Mouse (Mus musculus) spleen, postnatal 0 days (tissue): ENCODE measurements around the gene Pih1d3. TPM values are rescaled to one million over a fixed set of nuclear protein-coding genes. Genes with fewer than 3 reads are reported as not detected.

Source experiments
- polyA plus RNA-seq: library from polyadenylated mRNA; unstranded; fragments of >200 nt; fragmentation: Nextera tagmentation; extraction: Ambion mirVana; gene quantifications from 2 replicates; pipeline ENCODE4 v1.2.1, GENCODE M21; 2015

Pih1d3 gene
- not detected in 2 replicates for polyA plus RNA-seq

GRCm38 (mm10) chr1:31222564-31222963 lies at the start of gene Pih1d3, which contains the start of gene 4931428L18Rik:
TSS of gene Pih1d3 (plus strand) at chr1:31222838.
TSS of gene 4931428L18Rik (minus strand) at chr1:31222684.

GRCm38 (mm10) chr1:31176101-31176500 lies 46.5 kb upstream of the Pih1d3 start, which contains the start of gene Lgsn:
TSS of gene Lgsn (plus strand) at chr1:31176401.

Other genes with a start within 250 kb of the Pih1d3 start
- not detected in 2 replicates for gene AC153137.1, start 244.9 kb upstream of the Pih1d3 start, polyA plus RNA-seq
- not detected in 2 replicates for gene Lgsn, start 46.4 kb upstream of the Pih1d3 start, polyA plus RNA-seq
- 0.55 and 0.56 TPM in 2 replicates for gene 4931428L18Rik, start 154 bp upstream of the Pih1d3 start, polyA plus RNA-seq